Mouse (Mus musculus): ENCODE results near the gene Shoc2.
"Not testable (repeated sequence)": the region's sequence is repeated elsewhere in the genome, so short reads cannot be mapped to it uniquely, and the experiment has no call there.

The Shoc2 gene

DNA sequence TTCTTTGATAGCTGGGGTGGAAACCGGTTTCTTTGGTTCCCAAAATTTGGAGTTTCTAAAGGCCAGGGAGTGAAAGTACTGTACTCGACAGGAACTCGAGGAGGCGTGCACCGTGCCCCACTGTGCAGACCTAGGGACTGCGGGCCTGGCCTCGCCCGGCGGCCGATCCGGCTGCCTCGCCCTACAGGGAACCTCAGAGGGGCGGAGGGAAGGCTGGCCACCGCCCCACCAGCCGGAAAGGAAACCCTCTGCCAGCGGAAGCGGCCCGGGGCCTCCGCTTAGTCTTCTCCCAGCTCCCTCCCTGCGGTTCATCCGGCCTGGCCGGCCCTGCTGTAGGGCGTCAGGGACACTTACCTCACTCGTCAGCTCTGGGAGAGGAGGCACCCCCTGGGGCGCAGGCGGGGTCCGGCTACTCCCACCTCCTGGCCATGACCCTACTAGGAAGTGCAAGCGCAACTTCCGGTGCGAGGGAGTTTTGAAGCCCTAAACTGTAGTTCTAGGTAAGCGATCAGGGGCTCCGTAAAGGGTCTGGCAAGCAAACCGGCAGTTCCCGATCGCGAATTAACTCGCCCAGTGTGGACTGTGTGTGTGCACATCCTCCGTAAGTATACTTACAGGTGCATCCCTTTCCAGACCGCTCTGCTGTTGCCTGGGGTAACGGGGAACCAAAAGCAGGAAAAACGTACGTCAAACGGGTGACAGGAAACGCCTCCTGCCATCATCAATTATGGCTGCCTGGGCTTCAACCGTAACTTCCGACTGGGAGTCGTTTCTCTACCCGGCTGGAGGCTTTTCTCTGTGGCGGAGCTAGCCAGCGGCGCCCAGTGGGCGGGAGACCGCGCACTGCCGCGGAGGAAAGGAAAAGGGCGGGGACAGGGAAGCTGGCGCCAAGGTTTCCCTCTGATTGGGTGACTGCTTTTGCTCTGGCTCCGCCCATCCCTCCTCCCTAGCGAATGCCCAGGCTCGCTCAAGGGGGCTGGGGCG, at the start of gene Shoc2, which contains the start of gene Bbip1:
Gene Shoc2 (plus strand): TSS at position 505 of the 984 bp plus-strand sequence.
Gene Bbip1 (minus strand): TSS at position 826 of the 984 bp plus-strand sequence.
- in situ Hi-C loops (cut with MboI; ENCODE audit: low sequenced_read_pairs), result no loop called here

DNA sequence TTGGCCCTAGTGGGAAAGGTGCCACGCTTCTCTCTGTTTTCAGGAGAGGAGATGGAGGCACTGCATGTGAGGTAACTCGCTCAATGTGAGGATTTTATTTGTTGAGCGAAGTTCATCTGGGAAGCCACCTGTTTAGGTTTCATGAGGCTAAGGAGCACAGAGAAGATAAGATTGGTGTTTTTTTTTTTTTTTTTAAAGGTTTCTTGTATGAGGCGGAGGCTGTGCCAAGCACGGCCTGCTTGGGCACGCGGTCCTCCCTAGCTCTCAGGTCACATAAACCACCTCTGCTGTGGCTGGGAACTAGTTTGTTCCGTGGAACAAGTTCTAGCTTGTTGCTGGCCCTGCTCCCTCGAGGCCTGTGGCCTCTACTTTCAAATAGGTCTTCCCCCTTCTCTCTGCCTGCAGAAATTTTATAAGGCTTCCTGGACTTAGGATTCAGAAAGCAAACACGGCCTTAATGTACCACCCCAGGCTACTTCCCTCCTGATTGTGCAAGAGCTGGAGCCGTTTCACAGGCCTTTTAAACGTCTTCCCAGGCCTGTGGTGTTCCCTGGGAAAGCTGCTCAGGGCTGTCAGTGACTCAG, 49.5 kb upstream of the Shoc2 start:
- in situ Hi-C loops (cut with MboI; ENCODE audit: low sequenced_read_pairs), result no loop called here

- in situ Hi-C loops (cut with MboI; ENCODE audit: low sequenced_read_pairs), result no loop called here
Measured at GRCm38 (mm10) chr19:53898046-53898445, 46.1 kb upstream of the Shoc2 start.

- in situ Hi-C loops (cut with MboI; ENCODE audit: low sequenced_read_pairs), result no loop called here
Measured at GRCm38 (mm10) chr19:53898498-53898897, 45.6 kb upstream of the Shoc2 start.

- in situ Hi-C loops (cut with MboI; ENCODE audit: low sequenced_read_pairs), result no loop called here
Measured at GRCm38 (mm10) chr19:53898970-53899900, 44.9 kb upstream of the Shoc2 start.

- in situ Hi-C loops (cut with MboI; ENCODE audit: low sequenced_read_pairs), result no loop called here
Measured at GRCm38 (mm10) chr19:53899941-53900610, 44.0 kb upstream of the Shoc2 start.

GRCm38 (mm10) chr19:53901931-53902738, 42.0 kb upstream of the Shoc2 start:
- in situ Hi-C loops (cut with MboI; ENCODE audit: low sequenced_read_pairs), result no loop called here

DNA sequence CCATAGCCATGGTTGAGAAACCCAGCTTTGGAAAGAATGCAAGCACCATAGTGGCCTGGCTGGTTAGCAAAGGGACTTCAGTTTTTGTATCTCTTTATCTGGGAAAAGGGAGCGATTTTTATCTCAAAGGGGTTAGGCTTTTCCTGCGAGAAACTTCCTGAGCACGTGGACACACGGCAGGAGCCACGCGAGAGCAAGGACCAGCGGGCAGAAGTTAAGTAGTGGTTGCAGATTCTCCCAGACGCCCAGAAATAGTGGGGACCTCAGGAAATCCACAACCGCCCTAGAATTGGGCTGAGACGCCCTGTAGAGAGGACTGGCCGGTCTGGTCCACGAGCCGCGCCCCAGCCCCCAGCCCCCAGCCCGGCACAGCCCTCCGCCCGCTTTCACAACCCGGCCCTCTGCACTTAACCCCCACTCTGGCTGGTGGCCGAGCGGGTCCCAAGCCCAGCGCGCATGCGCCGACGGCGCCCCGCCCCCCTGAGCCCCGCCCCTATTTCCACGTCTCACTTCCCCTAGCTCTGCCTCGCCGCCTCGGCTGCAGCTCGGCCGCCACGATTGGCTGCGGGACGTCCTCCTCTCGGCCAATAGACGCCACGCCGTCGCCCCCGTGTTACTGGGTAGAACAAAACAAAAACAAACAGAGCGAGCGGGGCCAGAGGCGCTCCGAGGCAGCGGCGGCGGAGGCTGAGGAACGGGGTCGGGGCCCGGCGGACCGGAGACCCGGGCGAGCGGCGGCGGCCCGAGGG, 41.2 kb upstream of the Shoc2 start:
- in situ Hi-C loops (cut with MboI; ENCODE audit: low sequenced_read_pairs), result no loop called here

GRCm38 (mm10) chr19:53903507-53904321, 40.4 kb upstream of the Shoc2 start:
- in situ Hi-C loops (cut with MboI; ENCODE audit: low sequenced_read_pairs), result no loop called here

- in situ Hi-C loops (cut with MboI; ENCODE audit: low sequenced_read_pairs), result no loop called here
Measured at GRCm38 (mm10) chr19:53904833-53905480, 39.1 kb upstream of the Shoc2 start.

GRCm38 (mm10) chr19:53906033-53906702, 37.9 kb upstream of the Shoc2 start:
- in situ Hi-C loops (cut with MboI; ENCODE audit: low sequenced_read_pairs), result no loop called here

GRCm38 (mm10) chr19:53906703-53907070, 37.4 kb upstream of the Shoc2 start:
- in situ Hi-C loops (cut with MboI; ENCODE audit: low sequenced_read_pairs), result not testable (repeated sequence)

GRCm38 (mm10) chr19:53914950-53915349, 29.2 kb upstream of the Shoc2 start:
- in situ Hi-C loops (cut with MboI; ENCODE audit: low sequenced_read_pairs), result no loop called here

GRCm38 (mm10) chr19:53919541-53919940, 24.6 kb upstream of the Shoc2 start:
- in situ Hi-C loops (cut with MboI; ENCODE audit: low sequenced_read_pairs), result no loop called here

DNA sequence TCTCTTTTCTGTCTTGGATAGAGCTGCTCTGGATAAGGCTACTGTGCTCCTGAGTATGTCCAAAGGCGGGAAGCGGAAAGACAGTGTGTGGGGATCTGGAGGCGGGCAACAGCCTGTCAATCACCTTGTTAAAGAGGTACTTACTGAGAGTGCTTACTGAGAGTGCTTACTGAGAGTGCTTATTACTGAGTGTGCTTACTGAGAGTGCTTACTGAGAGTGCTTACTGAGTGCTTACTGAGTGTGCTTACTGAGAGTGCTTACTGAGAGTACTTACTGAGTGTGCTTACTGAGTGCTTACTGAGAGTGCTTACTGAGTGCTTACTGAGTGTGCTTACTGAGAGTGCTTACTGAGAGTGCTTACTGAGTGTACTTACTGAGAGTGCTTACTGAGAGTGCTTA, 22.1 kb upstream of the Shoc2 start:
- in situ Hi-C loops (cut with MboI; ENCODE audit: low sequenced_read_pairs), result not testable (repeated sequence)

DNA sequence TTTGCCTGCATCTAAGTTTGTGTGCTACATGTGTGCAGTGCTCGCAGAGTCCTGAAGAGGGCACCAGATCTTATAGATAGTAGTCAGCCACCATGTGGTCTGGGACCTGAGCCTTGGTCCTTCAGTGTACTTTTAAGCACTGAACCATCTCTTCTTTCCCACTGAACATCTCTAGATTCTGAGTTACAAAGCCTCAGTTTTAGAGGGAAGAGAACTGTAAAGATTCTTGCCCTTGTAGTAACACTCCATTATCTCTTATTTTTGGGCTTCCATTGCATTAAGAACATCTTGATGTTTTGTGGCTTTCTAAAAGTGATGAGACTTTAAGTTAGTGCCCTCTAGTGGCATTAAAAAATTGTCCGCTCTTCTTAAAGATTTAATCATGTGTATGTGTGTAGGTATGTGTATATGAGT, 18.8 kb upstream of the Shoc2 start:
- in situ Hi-C loops (cut with MboI; ENCODE audit: low sequenced_read_pairs), result no loop called here

DNA sequence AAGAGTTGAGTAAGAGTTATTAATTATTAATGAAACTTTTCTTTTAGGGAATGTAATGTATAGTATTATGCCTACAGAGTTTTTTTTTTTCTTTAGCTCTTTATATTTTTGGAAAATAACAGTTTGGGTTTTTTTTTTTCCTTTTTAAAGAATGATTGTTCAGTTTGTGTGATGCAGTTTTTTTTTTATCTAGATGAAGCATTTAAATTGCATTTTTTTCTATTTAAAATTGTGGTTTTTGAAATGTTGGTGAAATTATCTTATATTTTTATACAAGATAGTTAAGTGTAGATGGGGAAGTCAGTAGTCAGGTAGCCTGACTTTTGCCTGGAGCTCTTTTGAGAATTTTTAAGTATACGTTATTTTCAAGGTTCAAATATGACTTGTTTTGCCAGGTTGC, 17.4 kb upstream of the Shoc2 start:
- in situ Hi-C loops (cut with MboI; ENCODE audit: low sequenced_read_pairs), result no loop called here
